Mouse (Mus musculus): Measurements from ENCODE around the gene Gm15294. TPM values are rescaled to one million over a fixed set of nuclear protein-coding genes. Genes with fewer than 3 reads are reported as not detected.

The Gm15294 gene
- polyA plus RNA-seq (2012; rRNA removed; ENCODE audit: low replicate concordance), result 0.13 TPM in 1 of 2 replicates, not detected in the other

GRCm38 (mm10) chrX:141875135-141875534 is at the start of gene Gm15294:
TSS of gene Gm15294 (minus strand) at chrX:141875235.

Other genes starting within 250 kb of the Gm15294 start
- gene Irs4, start 150.0 kb downstream of the Gm15294 start, polyA plus RNA-seq (2012; rRNA removed; ENCODE audit: low replicate concordance), result 0.31 TPM in 1 of 2 replicates, not detected in the other